Mouse (Mus musculus): ENCODE measurements around the gene Olfr434. TPM values are rescaled to one million over a fixed set of nuclear protein-coding genes. Genes with fewer than 3 reads are reported as not detected.

Olfr434 gene
- polyA plus RNA-seq (2012; rRNA removed) = not detected in 2 replicates

GRCm38 (mm10) chr6:43212873-43213272 lies at the start of gene Olfr434:
Gene Olfr434, plus strand, starts transcription at chr6:43213021.

GRCm38 (mm10) chr6:43171840-43172239 lies 41.0 kb upstream of the Olfr434 start, which contains the start of gene Olfr13:
Gene Olfr13, plus strand, starts transcription at chr6:43172140.

GRCm38 (mm10) chr6:43196781-43197180 lies 16.0 kb upstream of the Olfr434 start, which contains the start of gene Olfr435:
Gene Olfr435, plus strand, starts transcription at chr6:43197146.

GRCm38 (mm10) chr6:43231255-43231654 lies 18.4 kb downstream of the Olfr434 start, which contains the start of gene Olfr47:
Gene Olfr47, plus strand, starts transcription at chr6:43231529.

DNA sequence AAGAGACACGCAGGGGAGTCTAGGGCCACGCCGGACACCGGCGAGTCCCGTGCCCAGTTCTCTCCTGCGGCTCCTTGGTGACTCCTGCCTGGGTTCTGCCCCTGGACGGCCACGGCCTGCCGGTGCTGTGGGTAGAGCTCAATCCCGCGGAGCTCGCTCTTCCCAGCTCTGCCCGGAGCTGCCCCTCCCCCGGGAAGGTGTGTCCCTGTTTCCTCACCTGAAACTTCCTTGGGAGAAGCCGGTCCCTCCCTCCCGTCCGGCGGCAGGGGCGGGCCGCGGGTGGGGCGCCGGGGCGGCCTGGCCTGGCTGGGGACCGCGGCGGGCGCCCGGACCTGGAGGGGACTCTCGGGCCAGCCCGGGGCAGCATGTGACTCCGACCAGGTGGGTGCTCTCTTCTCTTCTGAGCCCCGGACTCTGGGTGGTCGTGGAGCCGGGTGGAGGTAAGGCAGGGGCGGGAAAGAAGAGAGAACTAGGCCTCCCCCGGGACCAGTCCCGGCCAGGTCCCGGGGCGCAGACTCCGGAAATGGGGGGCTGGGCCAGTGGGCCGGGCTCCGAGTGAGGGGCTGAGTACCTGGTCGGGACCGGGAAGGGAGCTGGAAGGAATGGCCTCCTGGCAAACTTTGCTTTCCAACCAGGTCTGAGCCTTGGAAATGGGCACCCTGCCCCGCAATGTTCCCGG lies 52.7 kb downstream of the Olfr434 start, which contains the start of gene Arhgef5:
Gene Arhgef5, plus strand, starts transcription at position 220 of the 679 bp plus-strand sequence.

Other genes starting within 250 kb of the Olfr434 start
- not detected in 2 replicates for gene Olfr441, start 106.7 kb upstream of the Olfr434 start, polyA plus RNA-seq (2012; rRNA removed)
- not detected in 2 replicates for gene Olfr237-ps1, start 66.5 kb upstream of the Olfr434 start, polyA plus RNA-seq (2012; rRNA removed)
- gene Olfr437, start 49.7 kb upstream of the Olfr434 start, polyA plus RNA-seq (2012; rRNA removed) = not detected in 2 replicates
- gene Olfr13, start 40.9 kb upstream of the Olfr434 start, polyA plus RNA-seq (2012; rRNA removed) = not detected in 2 replicates
- gene Olfr435, start 15.9 kb upstream of the Olfr434 start, polyA plus RNA-seq (2012; rRNA removed) = not detected in 2 replicates
- gene Olfr47, start 18.5 kb downstream of the Olfr434 start, polyA plus RNA-seq (2012; rRNA removed) = not detected in 2 replicates
- gene Arhgef5, start 52.6 kb downstream of the Olfr434 start, polyA plus RNA-seq (2012; rRNA removed) = 5.8 and 8.8 TPM in 2 replicates
- gene Nobox, start 96.5 kb downstream of the Olfr434 start, polyA plus RNA-seq (2012; rRNA removed) = not detected in 2 replicates

Measured in central nervous system, embryonic 11.5 days (tissue).